Mouse (Mus musculus): ENCODE results near the gene Sult5a1.

DNA sequence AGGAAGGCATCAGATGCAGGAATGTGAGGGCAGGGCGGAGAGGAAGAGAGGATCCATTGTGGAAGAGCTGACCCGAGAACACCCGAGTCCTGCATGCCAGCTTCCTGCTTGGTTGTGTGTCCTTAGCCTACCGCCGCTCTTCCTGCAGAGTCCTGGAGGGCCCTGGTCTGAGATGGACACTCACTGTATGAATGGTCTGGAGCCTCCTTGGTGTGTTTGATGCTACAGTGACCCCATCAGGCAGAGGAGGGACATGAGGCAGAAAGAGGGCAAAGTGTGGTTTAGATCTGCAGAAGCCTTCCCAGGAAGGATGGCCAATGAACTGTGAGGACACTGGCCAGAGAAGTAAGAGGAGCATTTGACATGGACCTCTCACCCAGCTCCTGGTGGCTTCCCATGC lies 2.9 kb downstream of the Sult5a1 start:
- no peak for TF ChIP-seq POLR2A (IDR thresholded peaks at IDR 0.05; ENCODE audit: borderline replicate concordance, insufficient read depth, low read length)
- peak; percentile 71 for TF ChIP-seq CTCF (IDR thresholded peaks at IDR 0.05; ENCODE audit: borderline replicate concordance, insufficient read depth, low read depth, low read length)

Data from cerebellum, adult 2 months (tissue).